Mouse (Mus musculus) layer of hippocampus, adult 8-10 months (tissue): Measurements from ENCODE around the gene Eri2. TPM values are rescaled to one million over a fixed set of nuclear protein-coding genes. Genes with fewer than 3 reads are reported as not detected.

Experiments
- DNase-seq, 2 experiments: peaks; one replicate each; pipeline ENCODE4 v3.0.0; 2022; ENCODE audit warnings: low spot score in 2 of 2
- total RNA-seq, 4 experiments: library from RNA; stranded (reverse); gene quantifications; 2 replicates each; pipeline ENCODE4 v1.2.4; 2022

Gene Eri2
- total RNA-seq = 10 to 100 TPM in 1 of 4 experiments, 1 to 10 TPM in 3; 6.8 to 10.8 (median 8.9) TPM

DNA sequence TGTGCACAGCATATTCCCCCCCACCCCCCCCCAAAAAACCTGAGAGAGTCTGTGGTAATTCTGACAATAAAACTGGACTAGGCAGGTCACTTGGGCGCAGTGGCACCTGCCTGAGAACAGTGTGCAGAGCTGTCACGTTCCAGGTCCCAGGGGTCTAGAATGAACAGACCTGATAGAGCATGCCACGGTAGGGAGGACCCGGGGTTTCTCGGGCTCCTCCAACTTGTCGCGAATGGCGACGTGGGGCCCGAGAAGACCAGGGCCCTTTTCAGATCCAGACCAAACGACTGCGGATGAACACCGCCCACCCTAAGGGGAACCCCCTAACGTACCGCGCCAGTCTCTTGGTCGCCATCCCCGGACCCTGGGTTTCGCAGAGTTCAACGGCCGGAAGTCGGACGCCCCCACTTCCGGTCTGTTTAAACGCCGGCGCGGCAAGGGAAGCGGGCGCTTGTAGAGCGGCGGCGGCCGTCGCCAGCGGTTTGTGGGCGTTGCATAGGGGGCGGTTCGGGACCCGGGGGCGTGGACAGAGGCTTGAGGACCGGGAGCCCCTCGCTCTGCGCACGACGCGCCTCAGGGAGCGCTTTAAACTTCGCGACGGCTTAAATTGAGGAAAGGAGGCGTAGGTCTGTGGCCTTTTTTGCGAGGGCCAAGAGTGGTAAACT lies at the start of gene Eri2, which contains the start of gene Rexo5:
TSS of gene Eri2 (minus strand) at position 473 of the 665 bp plus-strand sequence.
TSS of gene Rexo5 (plus strand) at position 421 of the 665 bp plus-strand sequence.
- DNase-seq = peak; percentile 32 to 41

DNA sequence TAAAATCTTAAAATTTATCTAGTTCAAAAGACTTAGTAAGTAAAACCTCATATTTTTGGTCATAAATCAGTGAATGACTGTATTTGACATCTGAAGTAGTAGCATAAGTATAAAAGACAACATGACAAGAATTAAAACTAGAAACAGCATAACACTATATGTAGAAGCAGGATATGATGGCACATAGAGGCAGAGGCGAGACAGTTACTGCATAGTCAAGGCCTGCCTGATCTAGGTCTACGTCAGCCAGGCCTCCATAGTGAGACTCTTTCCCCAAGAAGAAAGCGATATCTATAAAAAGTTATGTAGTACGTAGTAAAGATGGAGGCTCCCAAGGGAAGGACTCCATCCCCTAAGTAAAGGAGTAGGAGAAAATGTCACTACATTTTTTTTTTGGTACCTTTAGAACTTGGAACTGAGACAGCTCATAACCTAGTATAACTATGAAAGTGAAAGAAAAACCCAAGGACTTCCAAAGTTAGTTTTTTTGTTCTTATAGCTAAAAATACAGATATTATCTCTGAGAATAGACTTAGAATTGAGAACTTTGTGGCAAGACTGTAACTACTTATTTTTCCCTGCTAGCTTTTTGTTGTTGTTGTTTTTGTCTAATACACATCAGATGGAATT lies 48.1 kb upstream of the Eri2 start:
- no peak for DNase-seq

GRCm38 (mm10) chr7:119835996-119836777 lies 42.3 kb upstream of the Eri2 start:
- DNase-seq = no peak

DNA sequence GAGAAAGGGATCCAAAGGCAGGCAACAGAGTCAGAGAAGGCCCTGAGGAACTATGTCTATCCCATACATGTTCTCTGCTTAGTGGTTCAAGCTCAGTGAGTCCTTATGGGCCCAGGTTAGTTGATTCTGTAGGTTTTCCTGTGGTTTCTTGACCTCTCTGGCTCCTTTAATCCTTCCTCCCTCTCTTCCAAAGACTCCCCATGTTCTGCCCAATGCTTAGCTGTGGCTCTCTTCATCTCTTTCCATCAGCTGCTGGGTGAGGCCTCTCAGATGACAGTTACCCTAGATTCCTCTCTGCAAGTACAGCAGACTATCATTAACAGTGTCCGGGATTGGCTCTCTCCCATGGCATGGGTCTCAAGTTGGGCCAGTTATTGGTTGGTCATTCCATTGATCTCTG lies 41.5 kb upstream of the Eri2 start:
- no peak for DNase-seq

DNA sequence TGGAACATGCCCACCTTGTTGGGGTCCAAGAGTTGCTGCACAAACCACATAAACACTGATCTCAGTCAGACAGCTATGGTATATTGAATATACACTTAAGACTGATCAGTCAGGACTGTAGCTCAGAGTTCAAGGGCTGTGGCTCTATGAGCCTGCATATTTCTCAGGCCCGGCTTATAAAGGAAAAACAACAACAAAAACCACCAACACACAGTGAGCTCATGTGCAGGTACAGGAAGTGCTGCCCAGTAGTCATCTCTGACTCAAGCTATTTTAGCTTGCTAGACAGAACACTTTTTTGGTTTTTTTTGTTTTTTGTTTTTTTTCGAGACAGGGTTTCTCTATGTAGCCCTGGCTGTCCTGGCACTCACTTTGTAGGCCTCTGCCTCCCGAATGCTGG lies 14.9 kb upstream of the Eri2 start:
- no peak for DNase-seq

DNA sequence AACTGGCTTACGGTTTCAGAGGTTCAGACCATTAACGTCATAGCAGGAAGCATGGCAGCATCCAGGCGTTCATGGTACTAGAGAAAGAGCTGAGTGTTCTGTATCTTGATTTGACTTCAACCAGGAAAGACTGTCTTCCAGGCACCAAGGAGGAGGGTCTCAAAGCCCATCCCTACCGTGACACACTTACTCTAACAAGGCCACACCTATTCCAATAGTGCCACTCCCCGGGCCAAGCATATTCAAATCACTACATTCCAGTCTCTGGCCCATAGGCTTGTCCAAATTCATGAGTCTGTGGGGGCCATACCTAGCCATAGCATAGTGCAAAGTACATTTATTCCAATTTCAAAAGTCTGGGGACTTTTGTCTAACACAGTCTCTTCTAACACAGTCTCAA lies 13.5 kb upstream of the Eri2 start:
- DNase-seq = no peak

DNA sequence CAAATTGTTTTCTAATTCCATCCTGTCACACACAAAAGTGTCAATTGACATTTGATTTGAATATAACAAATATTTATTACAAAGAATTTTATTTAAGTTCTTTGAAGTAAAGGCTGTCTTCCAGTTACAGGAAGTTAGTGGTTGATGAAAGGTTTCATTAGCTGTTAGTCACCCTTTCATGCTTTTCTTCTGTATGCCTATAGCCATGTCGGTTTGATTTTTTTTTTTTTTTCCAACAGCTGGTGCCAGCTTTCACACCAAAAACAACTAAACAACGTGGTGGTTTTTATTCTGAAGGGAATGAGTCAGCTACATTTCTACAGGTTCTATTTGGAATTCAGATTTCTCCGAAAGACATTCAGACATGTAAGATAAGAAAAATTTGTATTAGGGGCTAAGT lies 7.1 kb upstream of the Eri2 start:
- no peak for DNase-seq

DNA sequence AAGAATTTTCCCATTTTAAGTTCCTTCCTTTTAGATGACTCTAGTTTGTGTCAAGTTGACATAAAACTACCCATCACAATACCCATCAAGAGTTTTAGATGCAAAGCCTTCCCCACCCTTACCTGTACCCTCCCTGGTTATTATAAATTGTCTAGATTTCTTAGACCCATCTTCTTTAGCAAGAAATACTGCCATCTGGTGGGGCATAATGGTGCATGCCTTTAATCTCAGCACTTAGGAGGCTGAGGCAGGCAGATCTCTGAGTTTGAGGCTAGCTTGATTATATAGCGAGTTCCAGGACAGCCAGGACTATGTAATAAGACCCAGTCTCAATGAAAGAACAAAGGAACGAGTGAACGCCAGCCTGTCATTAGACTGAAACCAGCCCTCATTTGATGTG lies 6.6 kb upstream of the Eri2 start:
- DNase-seq = no peak

- DNase-seq = no peak
Observed at GRCm38 (mm10) chr7:119795311-119795710, 1.5 kb upstream of the Eri2 start.

DNA sequence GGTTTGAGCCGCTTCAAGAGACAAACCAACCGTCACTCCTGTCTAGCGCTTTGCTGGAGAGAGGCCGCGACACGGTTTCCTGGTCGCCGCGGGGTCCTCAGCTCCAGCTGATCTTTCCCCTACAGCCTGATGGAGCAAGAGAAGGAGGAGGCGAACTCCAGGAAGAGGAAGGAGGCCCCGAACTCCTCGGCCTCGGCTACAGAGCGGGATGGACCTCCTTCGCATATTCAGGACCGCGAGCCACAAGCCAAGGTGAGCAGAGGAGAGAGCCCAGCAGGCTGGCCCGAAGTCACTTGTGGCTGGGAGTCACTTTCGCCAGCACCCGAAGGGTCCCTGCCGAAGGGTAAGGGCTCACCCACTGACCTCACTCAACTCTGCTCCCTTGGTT lies 387 bp upstream of the Eri2 start:
- DNase-seq = no peak

GRCm38 (mm10) chr7:119789024-119789423 lies 4.8 kb downstream of the Eri2 start:
- no peak for DNase-seq

- DNase-seq = no peak
Observed at GRCm38 (mm10) chr7:119784908-119785307, 8.9 kb downstream of the Eri2 start.

DNA sequence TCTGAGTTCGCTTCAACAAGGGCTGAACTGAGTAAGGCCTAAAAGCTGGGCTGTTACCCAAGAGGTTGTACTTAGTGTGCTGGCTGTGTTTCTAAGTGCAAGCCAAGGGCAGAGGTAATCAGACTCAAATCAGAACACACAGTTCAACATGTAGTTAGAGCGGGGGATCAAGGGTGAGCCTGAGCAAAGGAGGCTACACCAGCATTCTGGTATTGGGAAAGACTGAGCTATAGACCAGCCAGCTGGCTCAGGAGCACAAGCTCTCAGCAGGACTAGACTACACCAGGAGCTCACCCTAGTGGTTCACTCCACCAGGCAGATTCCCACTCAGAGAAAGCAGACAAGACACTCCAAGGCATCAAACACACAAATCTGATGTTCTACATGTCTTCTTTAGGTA lies 10.4 kb downstream of the Eri2 start:
- DNase-seq = no peak

DNA sequence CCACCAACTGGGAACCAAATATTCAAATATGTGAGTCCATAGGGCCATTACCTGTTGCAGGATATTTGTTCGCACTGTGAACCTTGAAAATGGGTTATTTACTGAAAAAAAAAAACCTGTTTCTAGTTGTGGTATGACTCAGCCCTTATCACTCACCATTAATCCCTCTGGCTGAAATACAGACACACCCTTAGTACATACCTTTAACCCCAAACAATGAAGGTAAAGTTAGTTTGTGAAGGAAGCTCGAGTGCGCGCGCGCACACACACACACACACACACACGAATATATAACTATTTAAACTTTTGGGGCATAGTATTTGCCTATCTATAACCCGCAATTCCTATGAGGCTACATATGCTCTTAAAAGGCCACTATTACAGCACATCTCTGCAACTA lies 24.0 kb downstream of the Eri2 start:
- DNase-seq = no peak

- DNase-seq = no peak
Observed at GRCm38 (mm10) chr7:119766996-119767395, 26.9 kb downstream of the Eri2 start.

DNA sequence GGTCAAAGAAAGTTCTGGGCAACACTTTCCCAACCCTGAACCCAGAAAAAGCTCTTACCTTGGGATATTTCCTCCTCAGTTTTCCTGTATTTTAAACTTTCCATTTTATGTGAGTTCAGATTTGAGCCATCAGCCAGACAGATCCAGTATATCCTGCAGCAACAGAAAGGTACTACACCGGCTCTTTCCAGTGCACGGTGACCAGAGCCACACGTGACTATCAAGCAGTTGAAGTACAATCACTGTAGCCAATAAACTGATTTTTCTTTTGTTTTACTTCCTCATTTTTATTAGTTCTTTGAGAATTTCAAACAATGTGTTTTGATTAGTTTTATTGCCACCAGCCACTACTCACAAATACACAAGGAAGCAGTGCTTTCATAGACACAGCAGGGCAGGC lies 29.5 kb downstream of the Eri2 start:
- no peak for DNase-seq

DNA sequence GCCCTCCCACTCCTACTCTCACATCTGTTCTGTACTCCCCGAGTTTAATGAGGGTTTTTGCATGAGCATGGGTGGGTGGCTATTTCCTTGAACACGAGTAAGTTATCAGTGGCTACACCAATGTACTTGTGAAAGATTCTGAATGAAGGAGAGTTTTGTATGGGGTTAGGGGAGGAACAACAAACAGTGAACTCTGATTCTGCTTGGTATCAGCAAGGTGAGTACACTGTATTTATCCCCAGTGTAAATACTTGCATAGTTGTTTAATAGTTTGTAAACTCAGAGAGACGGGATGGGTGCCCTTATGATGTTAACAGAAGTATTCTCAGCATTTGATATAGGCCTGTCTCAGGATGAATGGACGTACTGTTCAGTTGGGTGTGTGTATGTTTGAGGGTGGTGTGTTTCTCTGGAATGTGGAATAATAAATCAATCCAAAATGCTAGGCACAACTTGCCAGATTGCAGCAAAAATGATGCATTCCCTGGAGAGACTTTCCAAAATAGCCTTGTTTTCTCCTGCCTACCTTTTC lies 31.6 kb downstream of the Eri2 start:
- no peak for DNase-seq

DNA sequence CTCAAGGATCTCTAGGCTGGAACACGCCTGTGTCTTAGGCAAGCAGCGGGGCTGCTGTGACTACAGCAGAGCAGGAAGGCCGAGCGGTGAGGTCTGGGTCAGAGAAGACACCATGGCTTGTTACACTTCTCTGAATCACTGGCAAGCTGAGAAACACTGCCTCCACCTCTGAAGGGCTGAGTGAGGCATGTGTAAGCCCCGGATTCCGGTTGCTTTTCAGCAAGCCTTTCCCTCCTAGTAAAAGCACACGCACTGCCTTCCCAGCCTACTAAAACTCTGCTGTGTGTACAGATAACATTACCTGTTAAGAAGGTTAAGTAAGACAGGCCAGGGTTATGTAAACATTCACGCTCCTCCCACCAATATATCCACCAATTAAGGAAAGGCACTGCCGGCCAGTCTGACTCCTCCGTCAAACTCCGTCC lies 33.3 kb downstream of the Eri2 start, which contains the start of gene Acsm3:
TSS of gene Acsm3 (plus strand) at position 397 of the 425 bp plus-strand sequence.
- no peak for DNase-seq

DNA sequence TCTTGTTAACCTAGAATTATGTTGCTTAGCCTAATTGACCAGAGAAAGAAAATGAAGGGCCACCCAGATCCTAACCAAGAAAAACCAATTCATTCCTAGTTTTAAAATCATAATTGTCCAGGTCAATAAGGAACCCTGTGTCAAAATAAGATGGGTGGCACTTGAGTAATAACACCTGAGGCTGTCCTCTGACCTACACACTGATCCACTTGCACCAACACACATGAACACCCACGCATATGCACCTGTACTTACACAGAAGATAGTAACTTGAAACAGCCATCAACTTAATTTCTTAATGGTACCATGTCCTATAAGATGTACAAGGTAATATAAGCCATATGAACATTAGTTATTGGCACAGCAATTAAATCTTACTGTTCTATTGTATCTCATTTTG lies 40.2 kb downstream of the Eri2 start:
- no peak for DNase-seq

DNA sequence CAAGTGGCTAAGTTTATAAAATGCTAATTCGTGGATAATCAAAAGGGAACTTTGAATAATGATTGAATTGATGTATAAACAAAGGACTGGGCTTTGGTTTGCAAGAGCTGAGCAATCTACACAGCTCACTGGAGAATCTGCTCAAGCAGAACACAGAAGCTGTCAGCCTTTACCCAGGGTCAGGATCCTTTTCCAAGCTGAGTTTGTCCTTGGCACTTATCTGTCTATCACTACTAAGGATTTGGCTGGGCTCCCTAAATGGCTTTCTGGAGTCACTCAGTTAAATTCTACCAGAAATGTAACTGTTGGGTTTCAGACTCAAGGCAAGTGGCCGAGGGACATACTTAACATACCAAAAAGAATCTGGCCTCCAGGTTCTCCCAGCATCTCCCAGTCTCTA lies 43.9 kb downstream of the Eri2 start:
- no peak for DNase-seq

- no peak for DNase-seq
Observed at GRCm38 (mm10) chr7:119748761-119749160, 45.1 kb downstream of the Eri2 start.

- no peak for DNase-seq
Observed at GRCm38 (mm10) chr7:119745869-119746268, 48.0 kb downstream of the Eri2 start.
